Mouse (Mus musculus) ES-E14 (cell line): ENCODE measurements at regions not wholly inside any gene's neighbourhood (a gene's known extent, or its start where the extent isn't known, plus 50 kb on each side); places are given as distances from the start of the nearest gene placed in this dataset.

Experiments used
- CHD2 ChIP-seq: IDR thresholded peaks from 2 replicates; pipeline ENCODE4 v1.6.1; 2014; ENCODE audit warnings: mild to moderate bottlenecking, low read depth, low read length, inconsistent platforms
- ZC3H11A ChIP-seq: IDR thresholded peaks from 2 replicates; pipeline ENCODE4 v1.6.1; 2012; ENCODE audit warnings: low read depth, mild to moderate bottlenecking, inconsistent platforms, low read length, borderline replicate concordance
- ZNF384 ChIP-seq: IDR thresholded peaks from 2 replicates; pipeline ENCODE4 v1.6.1; 2012; ENCODE audit warnings: low read depth, low read length, inconsistent platforms

GRCm38 (mm10) chrX:77353181-77353580, 157.6 kb upstream of the Tbl1x start:
- TF ChIP-seq ZNF384 (no peak), CHD2 (no peak), ZC3H11A (no peak)
